Mouse (Mus musculus) stomach, embryonic 15.5 days (tissue): ENCODE measurements at regions not wholly inside any gene's neighbourhood (a gene's known extent, or its start where the extent isn't known, plus 50 kb on each side); places are given as distances from the start of the nearest gene placed in this dataset.

ENCODE experiments used
- ATAC-seq: fragments of 200-750 bp; cut with Nextera tagmentation; 2 replicates; pipeline ENCODE4 v1.8.0; 2017; ENCODE audit warnings: low read depth, moderate number of reproducible peaks, moderate TSS enrichment; ENCODE audit not compliant: insufficient read depth, low FRiP score
- H3K27ac ChIP-seq: fragments of 300-500 bp; sonication (generic); 2 replicates; pipeline ENCODE4 v1.5.1; 2015; ENCODE audit warnings: mild to moderate bottlenecking, inconsistent platforms
- H3K27me3 ChIP-seq: fragments of 300-500 bp; sonication (generic); replicated peaks from 2 replicates; pipeline ENCODE4 v1.6.1; 2015; ENCODE audit warnings: inconsistent platforms
- H3K36me3 ChIP-seq: fragments of 300-500 bp; sonication (generic); 2 replicates; pipeline ENCODE4 v1.6.1; 2015; ENCODE audit warnings: inconsistent platforms
- H3K4me1 ChIP-seq: fragments of 300-500 bp; sonication (generic); 2 replicates; pipeline ENCODE4 v1.6.1; 2015; ENCODE audit warnings: inconsistent platforms
- H3K4me2 ChIP-seq: fragments of 300-500 bp; sonication (generic); 2 replicates; pipeline ENCODE4 v1.6.1; 2015; ENCODE audit warnings: mild to moderate bottlenecking, inconsistent platforms
- H3K4me3 ChIP-seq: fragments of 300-500 bp; sonication (generic); replicated peaks from 2 replicates; pipeline ENCODE4 v1.5.1; 2015; ENCODE audit warnings: inconsistent platforms
- H3K9ac ChIP-seq: fragments of 300-500 bp; sonication (generic); 2 replicates; pipeline ENCODE4 v1.6.1; 2015; ENCODE audit warnings: inconsistent platforms
- H3K9me3 ChIP-seq: fragments of 300-500 bp; sonication (generic); 2 replicates; pipeline ENCODE4 v1.6.1; 2016; ENCODE audit warnings: inconsistent platforms
- WGBS: fragments of 180-500 bp; shearing (Covaris S2); methylation state at CpG from one replicate; pipeline ENCODE4 v1.1.7; 2015; 5-methylcytosine and 5-hydroxymethylcytosine counted together

- Histone ChIP-seq H3K4me1 (no peaks in the 10 kb centered on the region), H3K4me3 (no peak overlapping the region), H3K36me3 (no peaks in the 10 kb centered on the region), H3K9ac (no peak overlapping the region), H3K9me3 (no peaks in the 10 kb centered on the region), H3K27me3 (no peaks in the 10 kb centered on the region), H3K27ac (no peak overlapping the region), H3K4me2 (no peak overlapping the region)
- ATAC-seq, result no peak
- 73% methylated on average over 2 of the region's 2 CpGs for WGBS
These were observed 207.2 kb downstream of the Tbx15 start for GRCm38 (mm10) chr3:99447361-99447760.

DNA sequence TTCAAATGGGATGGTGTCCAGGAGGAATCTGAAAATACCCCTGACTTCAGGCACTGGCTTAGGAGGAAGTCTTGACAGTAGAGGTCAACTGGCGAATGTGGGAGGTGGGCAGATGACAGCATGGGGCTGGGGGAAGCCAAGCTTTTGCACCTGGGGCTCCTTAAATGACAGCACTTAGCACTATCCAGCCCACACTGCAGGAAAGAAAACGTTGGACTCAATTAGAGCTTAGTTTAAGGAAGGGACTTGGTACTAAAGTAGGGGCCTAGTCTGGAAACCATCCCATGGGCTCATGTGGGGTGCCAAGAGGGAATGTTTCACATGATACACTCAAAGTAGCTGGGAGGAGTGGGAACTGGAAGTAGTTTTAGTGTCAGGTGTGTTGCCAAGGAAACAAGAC lies 207.6 kb downstream of the Tbx15 start:
- H3K4me1 ChIP-seq, result no peaks in the 10 kb centered on the region
- no peak overlapping the region for H3K9ac ChIP-seq
- no peak overlapping the region for H3K27ac ChIP-seq
- no peak for ATAC-seq
- H3K9me3 ChIP-seq, result no peaks in the 10 kb centered on the region
- no peaks in the 10 kb centered on the region for H3K36me3 ChIP-seq
- no peak overlapping the region for H3K4me2 ChIP-seq
- H3K4me3 ChIP-seq, result no peak overlapping the region
- 39% methylated on average over 2 of the region's 2 CpGs for WGBS
- no peaks in the 10 kb centered on the region for H3K27me3 ChIP-seq

DNA sequence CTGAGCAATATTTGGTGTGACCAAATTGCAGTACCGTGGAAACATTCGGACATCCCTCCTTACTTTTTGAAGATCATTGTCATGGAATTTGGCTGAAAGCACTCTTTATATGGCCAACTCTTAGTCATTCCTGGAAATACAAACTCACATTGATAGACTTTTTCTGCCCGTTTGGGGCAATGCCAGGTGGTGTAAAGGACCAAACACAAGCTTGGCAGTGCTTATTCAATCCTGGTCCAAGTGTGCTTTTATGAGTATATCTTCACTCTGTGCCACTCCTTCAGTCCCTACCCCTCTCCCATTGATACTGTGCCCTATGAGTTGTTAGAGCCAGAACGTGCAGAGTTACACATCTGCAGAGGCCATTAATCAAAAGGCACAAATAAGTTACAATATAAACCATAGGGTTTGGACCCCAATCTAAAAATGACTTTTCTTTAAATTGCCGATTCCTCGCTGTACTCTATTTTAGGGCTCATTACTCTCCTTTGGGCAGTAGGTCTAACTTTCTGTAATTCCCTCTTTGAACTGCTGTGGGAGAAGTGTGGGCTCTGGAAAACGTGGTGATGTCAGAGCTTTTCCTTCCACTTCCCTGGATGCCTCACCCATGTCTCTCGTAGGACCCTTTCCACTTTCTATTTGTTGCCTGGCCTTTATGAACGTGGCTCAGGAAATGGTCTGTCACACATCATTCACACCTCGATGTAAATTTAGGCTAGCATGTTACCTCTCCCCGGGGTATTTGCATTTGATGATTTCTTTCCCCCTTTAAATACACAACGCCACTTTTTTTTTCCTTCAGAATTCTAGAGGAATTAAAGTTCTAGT lies 219.1 kb downstream of the Tbx15 start:
- Histone ChIP-seq H3K36me3 (no peaks in the 10 kb centered on the region), H3K4me2 (no peak overlapping the region), H3K27ac (no peak overlapping the region), H3K4me1 (no peaks in the 10 kb centered on the region), H3K9ac (no peak overlapping the region), H3K9me3 (no peaks in the 10 kb centered on the region), H3K4me3 (no peak overlapping the region), H3K27me3 (no peaks in the 10 kb centered on the region)
- 73% methylated on average over 12 of the region's 12 CpGs for WGBS
- ATAC-seq, result no peak

GRCm38 (mm10) chr3:99499980-99500379 lies 259.8 kb downstream of the Tbx15 start:
- Histone ChIP-seq H3K4me3 (no peak overlapping the region), H3K4me2 (no peak overlapping the region), H3K9ac (no peak overlapping the region), H3K36me3 (no peaks in the 10 kb centered on the region), H3K27ac (no peak overlapping the region), H3K4me1 (no peaks in the 10 kb centered on the region), H3K9me3 (no peaks in the 10 kb centered on the region), H3K27me3 (no peaks in the 10 kb centered on the region)
- 86% methylated on average over 14 of the region's 14 CpGs for WGBS
- ATAC-seq, result no peak

GRCm38 (mm10) chr3:99504772-99505171 lies 264.6 kb downstream of the Tbx15 start:
- Histone ChIP-seq H3K4me3 (no peak overlapping the region), H3K27me3 (no peaks in the 10 kb centered on the region), H3K9me3 (no peaks in the 10 kb centered on the region), H3K9ac (no peak overlapping the region), H3K4me1 (no peaks in the 10 kb centered on the region), H3K4me2 (no peak overlapping the region), H3K27ac (no peak overlapping the region), H3K36me3 (no peaks in the 10 kb centered on the region)
- ATAC-seq, result no peak
- 87% methylated on average over 2 of the region's 2 CpGs for WGBS

GRCm38 (mm10) chr3:99512250-99512649 lies 272.1 kb downstream of the Tbx15 start:
- 72% methylated on average over 1 of the region's 1 CpGs for WGBS

GRCm38 (mm10) chr3:99512933-99513332 lies 272.8 kb downstream of the Tbx15 start:
- Histone ChIP-seq H3K4me2 (no peak overlapping the region), H3K4me3 (no peak overlapping the region), H3K27me3 (no peaks in the 10 kb centered on the region), H3K9me3 (no peaks in the 10 kb centered on the region), H3K27ac (no peak overlapping the region), H3K36me3 (no peaks in the 10 kb centered on the region), H3K4me1 (no peaks in the 10 kb centered on the region), H3K9ac (no peak overlapping the region)
- WGBS, result 83% methylated on average over 2 of the region's 2 CpGs
- ATAC-seq, result no peak

More at GRCm38 (mm10) chr3:99512250-99512649, 272.1 kb downstream of the Tbx15 start:
- H3K9me3 ChIP-seq, result no peaks in the 10 kb centered on the region
- no peaks in the 10 kb centered on the region for H3K27me3 ChIP-seq
- no peak overlapping the region for H3K4me3 ChIP-seq
- H3K36me3 ChIP-seq, result no peaks in the 10 kb centered on the region
- H3K4me1 ChIP-seq, result no peaks in the 10 kb centered on the region
- no peak for ATAC-seq
- no peak overlapping the region for H3K4me2 ChIP-seq
- H3K9ac ChIP-seq, result no peak overlapping the region
- no peak overlapping the region for H3K27ac ChIP-seq

DNA sequence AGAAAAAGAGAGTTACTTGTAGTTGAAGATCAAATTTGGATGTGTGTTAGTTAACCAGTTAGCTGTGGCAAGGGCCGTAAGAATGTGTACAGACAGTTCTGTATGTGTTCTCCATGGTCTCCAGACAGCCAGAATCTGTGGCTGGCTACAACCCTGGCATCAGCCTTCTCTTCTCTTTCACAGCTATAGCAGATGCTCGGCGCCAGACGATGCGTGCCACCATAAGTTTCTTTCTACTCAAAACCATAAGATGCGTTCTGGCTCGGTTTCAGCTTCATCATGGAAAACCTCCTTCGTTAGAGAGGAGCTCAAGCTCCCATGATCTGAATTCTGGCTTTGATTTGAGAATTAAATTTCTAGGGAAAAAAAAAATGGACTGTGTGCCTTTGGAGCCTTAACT lies 275.6 kb downstream of the Tbx15 start:
- no peak overlapping the region for H3K27ac ChIP-seq
- H3K9me3 ChIP-seq, result no peaks in the 10 kb centered on the region
- no peaks in the 10 kb centered on the region for H3K36me3 ChIP-seq
- no peaks in the 10 kb centered on the region for H3K27me3 ChIP-seq
- 89% methylated on average over 8 of the region's 8 CpGs for WGBS
- no peak overlapping the region for H3K4me2 ChIP-seq
- H3K4me1 ChIP-seq, result no peaks in the 10 kb centered on the region
- ATAC-seq, result no peak
- H3K4me3 ChIP-seq, result no peak overlapping the region
- no peak overlapping the region for H3K9ac ChIP-seq

- H3K4me2 ChIP-seq, result no peak overlapping the region
- peak; percentile 60; the same call in 1 of the 2 replicates for ATAC-seq
- WGBS, result 37% methylated on average over 1 of the region's 1 CpGs
These were observed 320.7 kb downstream of the Tbx15 start for GRCm38 (mm10) chr3:99560917-99561316.

DNA sequence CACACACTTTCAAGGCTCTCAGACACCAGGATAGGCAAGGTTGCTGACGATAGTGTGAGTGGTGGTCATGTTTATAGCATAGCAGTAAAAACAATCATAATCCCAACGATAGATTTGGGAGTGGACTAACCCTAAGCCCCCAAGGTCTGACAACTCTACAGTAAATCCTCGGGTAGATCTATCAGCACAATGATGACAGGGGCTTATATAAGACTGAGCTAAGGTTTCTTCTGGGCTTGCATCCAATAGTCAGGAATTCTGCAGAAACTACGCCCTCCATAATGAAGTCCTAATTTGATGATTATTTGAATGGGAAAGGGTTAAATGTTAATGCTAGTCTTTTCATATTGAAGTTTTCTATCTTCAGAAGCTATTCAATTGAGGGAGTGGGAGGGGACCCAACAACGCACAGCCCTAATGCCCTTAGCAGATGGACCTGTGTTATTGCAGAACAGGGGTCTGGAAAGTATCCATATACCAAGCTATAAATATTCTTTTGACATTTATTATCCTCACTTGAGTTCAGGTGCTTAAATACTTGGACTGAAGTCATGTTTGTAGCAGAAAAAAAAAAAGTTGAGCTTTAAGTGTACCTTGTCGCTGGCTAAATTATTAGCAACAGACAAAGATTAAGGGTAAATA lies 311.8 kb upstream of the Spag17 start:
- WGBS, result 41% methylated on average over 6 of the region's 6 CpGs
- no peaks in the 10 kb centered on the region for H3K36me3 ChIP-seq
- no peak overlapping the region for H3K27ac ChIP-seq
- H3K9ac ChIP-seq, result no peak overlapping the region
- no peaks in the 10 kb centered on the region for H3K27me3 ChIP-seq
- H3K4me2 ChIP-seq, result no peak overlapping the region
- no peak overlapping the region for H3K4me3 ChIP-seq
- no peak for ATAC-seq
- H3K9me3 ChIP-seq, result no peaks in the 10 kb centered on the region
- H3K4me1 ChIP-seq, result no peaks in the 10 kb centered on the region

More at GRCm38 (mm10) chr3:99560917-99561316, 320.7 kb downstream of the Tbx15 start:
- Histone ChIP-seq H3K4me1 (no peaks in the 10 kb centered on the region), H3K27ac (no peak overlapping the region), H3K36me3 (no peaks in the 10 kb centered on the region), H3K9me3 (no peaks in the 10 kb centered on the region), H3K27me3 (no peaks in the 10 kb centered on the region), H3K4me3 (no peak overlapping the region), H3K9ac (no peak overlapping the region)

- Histone ChIP-seq H3K27me3 (no peaks in the 10 kb centered on the region), H3K36me3 (no peaks in the 10 kb centered on the region), H3K4me2 (no peak overlapping the region), H3K27ac (no peak overlapping the region), H3K9me3 (no peaks in the 10 kb centered on the region), H3K9ac (no peak overlapping the region), H3K4me1 (no peaks in the 10 kb centered on the region), H3K4me3 (no peak overlapping the region)
- 47% methylated on average over 3 of the region's 3 CpGs for WGBS
- ATAC-seq, result no peak
These were observed 311.2 kb upstream of the Spag17 start for GRCm38 (mm10) chr3:99573977-99574373.

- Histone ChIP-seq H3K4me2 (no peak overlapping the region), H3K36me3 (no peaks in the 10 kb centered on the region), H3K4me3 (no peak overlapping the region), H3K4me1 (no peaks in the 10 kb centered on the region), H3K27me3 (no peaks in the 10 kb centered on the region), H3K9ac (no peak overlapping the region), H3K9me3 (no peaks in the 10 kb centered on the region), H3K27ac (no peak overlapping the region)
- 47% methylated on average over 3 of the region's 3 CpGs for WGBS
- ATAC-seq, result no peak
These were observed 282.5 kb upstream of the Spag17 start for GRCm38 (mm10) chr3:99602679-99603078.
